In the genomic region with DNA sequence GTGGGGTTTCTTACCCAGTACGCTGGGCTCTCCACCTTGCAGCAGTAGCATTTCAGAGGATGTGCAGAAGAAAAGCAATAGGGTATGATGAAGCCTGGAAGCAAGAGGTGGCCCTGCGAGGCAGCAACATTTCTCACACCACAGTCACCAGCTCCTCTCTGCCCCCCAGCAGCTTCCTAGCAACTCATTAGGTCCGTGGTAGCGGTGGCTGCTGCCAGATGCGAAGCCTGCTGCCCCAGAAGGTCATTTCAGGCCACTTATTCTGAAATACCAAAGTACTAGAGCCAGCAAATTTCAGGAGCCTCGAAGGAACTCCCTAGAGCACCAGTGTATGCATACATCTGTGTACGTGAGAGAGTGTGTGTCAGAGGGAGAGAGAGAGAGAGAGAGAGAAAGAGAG, we compare ENCODE assay signal across 13 mouse cellular contexts. TPM values are rescaled to one million over a fixed set of nuclear protein-coding genes. Genes with fewer than 3 reads are reported as not detected.
A peak's percentile ranks its signal among the peaks of the same experiment; 100 is the strongest.
DNase-seq lines count a peak whose midpoint lies in the region; ATAC-seq and TF ChIP-seq lines count a peak whose summit lies in the region.
"Had no signal": no experiment of that assay in that cellular context is flagged by ENCODE, and none has a peak within 500 bp of the region (broad histone marks: within the 10 kb centered on the region; RNA-seq: fewer than 3 reads in every experiment).

No protein-coding gene starts in this region.

- H3K9ac ChIP-seq in kidney, embryonic 16.5 days (replicated peaks; ENCODE audit: low read length): no peak overlapping the region
- H3K9ac ChIP-seq in neural tube, embryonic 13.5 days: 0 out of 2 replicates have a peak overlapping the region, but pooled peaks have one; percentile 50
- H3K9ac ChIP-seq: liver, embryonic 13.5 days had no signal

- no peak overlapping the region for H3K4me3 ChIP-seq in kidney, embryonic 16.5 days (ENCODE audit: low read length)
- H3K4me3 ChIP-seq in embryonic facial prominence, embryonic 10.5 days: no peak overlapping the region
- H3K4me3 ChIP-seq in neural tube, embryonic 13.5 days: no peak overlapping the region
- no peak overlapping the region for H3K4me3 ChIP-seq in thymus, adult 2 months (ENCODE audit: control insufficient read depth, insufficient read depth, low read length)
- H3K4me3 ChIP-seq: liver, embryonic 13.5 days had no signal

- no peaks in the 10 kb centered on the region for H3K9me3 ChIP-seq in kidney, embryonic 16.5 days (ENCODE audit: low read length)
- no peaks in the 10 kb centered on the region for H3K9me3 ChIP-seq in embryonic facial prominence, embryonic 10.5 days
- no peaks in the 10 kb centered on the region for H3K9me3 ChIP-seq in neural tube, embryonic 13.5 days
- H3K9me3 ChIP-seq: liver, embryonic 13.5 days had no signal

- no peak for TF ChIP-seq CTCF in thymus, adult 2 months (IDR thresholded peaks at IDR 0.05; ENCODE audit: borderline replicate concordance, control insufficient read depth, extremely low read depth, insufficient read depth, low read length, poor library complexity)

- H3K4me2 ChIP-seq in kidney, embryonic 16.5 days (replicated peaks; ENCODE audit: low read depth, low read length): no peak overlapping the region
- H3K4me2 ChIP-seq in neural tube, embryonic 13.5 days: 0 out of 2 replicates have a peak overlapping the region, but pooled peaks have one; percentile 9
- H3K4me2 ChIP-seq: liver, embryonic 13.5 days had no signal

- no peak for ATAC-seq in kidney, embryonic 16.5 days (ENCODE audit: low FRiP score, low TSS enrichment)
- ATAC-seq in neural tube, embryonic 13.5 days (ENCODE audit: low read depth): no peak

- no peak for TF ChIP-seq POLR2A in thymus, adult 2 months (IDR thresholded peaks at IDR 0.05; ENCODE audit: control insufficient read depth, extremely low read depth, insufficient read depth, low read length, poor library complexity)

- no peaks in the 10 kb centered on the region for H3K27me3 ChIP-seq in kidney, embryonic 16.5 days (ENCODE audit: insufficient read depth, low read length)
- H3K27me3 ChIP-seq in embryonic facial prominence, embryonic 10.5 days (replicated peaks; ENCODE audit: low read depth, poor library complexity, severe bottlenecking): no peaks in the 10 kb centered on the region
- H3K27me3 ChIP-seq in neural tube, embryonic 13.5 days: 0 out of 2 replicates have a peak, but pooled peaks cover 4% of the 10 kb centered on the region
- H3K27me3 ChIP-seq in thymus, adult 2 months (ENCODE audit: control insufficient read depth, insufficient read depth, low read length): no peaks in the 10 kb centered on the region
- H3K27me3 ChIP-seq: liver, embryonic 13.5 days had no signal

- peak; percentile 52 for DNase-seq in kidney, adult 18-20 months
- DNase-seq in embryonic facial prominence, embryonic 10.5 days (ENCODE audit: low spot score): peak; percentile 17
- DNase-seq in kidney, adult 9 months: peak; percentile 71
- no peak for DNase-seq in gastrocnemius, adult 8-10 months (ENCODE audit: low spot score in 2 of 2)
- DNase-seq in thymus, adult 2 months: no peak
- DNase-seq: cerebellum, postnatal 10 days; liver, embryonic 13.5 days had no signal

- H3K4me1 ChIP-seq in kidney, embryonic 16.5 days (ENCODE audit: insufficient read depth, low read length): peaks cover 5% of the 10 kb centered on the region; the same call in 1 of the 2 replicates
- H3K4me1 ChIP-seq in embryonic facial prominence, embryonic 10.5 days: peaks cover 25% of the 10 kb centered on the region
- peaks cover 60% of the 10 kb centered on the region for H3K4me1 ChIP-seq in neural tube, embryonic 13.5 days (replicated peaks)
- no peaks in the 10 kb centered on the region for H3K4me1 ChIP-seq in thymus, adult 2 months (replicated peaks; ENCODE audit: control insufficient read depth, insufficient read depth, low read length)
- H3K4me1 ChIP-seq: liver, embryonic 13.5 days had no signal

- 24% methylated on average over 7 of the region's 7 CpGs for WGBS in kidney, embryonic 16.5 days
- WGBS in embryonic facial prominence, embryonic 10.5 days: 28% methylated on average over 7 of the region's 7 CpGs
- 23% methylated on average over 7 of the region's 7 CpGs for WGBS in neural tube, embryonic 13.5 days
- WGBS in thymus, adult 2 months: 50% methylated on average over 7 of the region's 7 CpGs

- no peaks in the 10 kb centered on the region for H3K36me3 ChIP-seq in kidney, embryonic 16.5 days (ENCODE audit: insufficient read depth, low read length)
- no peaks in the 10 kb centered on the region for H3K36me3 ChIP-seq in embryonic facial prominence, embryonic 10.5 days (replicated peaks)
- no peaks in the 10 kb centered on the region for H3K36me3 ChIP-seq in neural tube, embryonic 13.5 days
- H3K36me3 ChIP-seq in thymus, adult 2 months (ENCODE audit: control insufficient read depth, insufficient read depth, low read length): no peaks in the 10 kb centered on the region
- H3K36me3 ChIP-seq: liver, embryonic 13.5 days had no signal

- no peak overlapping the region for H3K27ac ChIP-seq in kidney, embryonic 16.5 days (ENCODE audit: low read length)
- H3K27ac ChIP-seq in embryonic facial prominence, embryonic 10.5 days (replicated peaks): peak overlapping the region; percentile 51
- peak overlapping the region; percentile 78 for H3K27ac ChIP-seq in neural tube, embryonic 13.5 days (replicated peaks)
- H3K27ac ChIP-seq in thymus, adult 2 months (ENCODE audit: control insufficient read depth, insufficient read depth, low read length): no peak overlapping the region
- H3K27ac ChIP-seq: liver, embryonic 13.5 days; stomach, postnatal 0 days had no signal

RNA-seq across cellular contexts. Expression of a gene that starts 9.2 kb away (rescaled TPM):
- polyA plus RNA-seq in kidney, embryonic 16.5 days (2015; fragmentation: Nextera tagmentation; extraction: Ambion mirVana): 18.6 and 21.4 TPM in 2 replicates
- polyA plus RNA-seq in embryonic facial prominence, embryonic 10.5 days (2016; fragmentation: Nextera tagmentation; extraction: Ambion mirVana): 1.5 and 1.9 TPM in 2 replicates
- polyA plus RNA-seq in neural tube, embryonic 13.5 days (2015; fragmentation: Nextera tagmentation; extraction: Ambion mirVana): 26.1 and 28.4 TPM in 2 replicates
- not detected for total RNA-seq in gastrocnemius, adult 8-10 months (2022)
- polyA plus RNA-seq in thymus, adult 2 months (2012; rRNA removed): 1.2 and 1.6 TPM in 2 replicates
- total RNA-seq: granulocyte monocyte progenitor cell, adult 5-6 weeks; heart, postnatal 14 days; megakaryocyte progenitor cell, adult 5-6 weeks had no signal

Comparison
In these comparisons a context has a peak if more than half of its experiments do, and no peak if none do; other contexts are left out.
1. DNase-seq: peak in kidney, adult 18-20 months (single experiment), embryonic facial prominence, embryonic 10.5 days (single experiment) and kidney, adult 9 months (single experiment); none in gastrocnemius, adult 8-10 months (0 of 2) and thymus, adult 2 months (single experiment).
2. H3K27ac ChIP-seq: peak in embryonic facial prominence, embryonic 10.5 days (single experiment) and neural tube, embryonic 13.5 days (single experiment); none in kidney, embryonic 16.5 days (single experiment) and thymus, adult 2 months (single experiment).